Mouse (Mus musculus): ENCODE results near the gene Impg1. TPM values are rescaled to one million over a fixed set of nuclear protein-coding genes. Genes with fewer than 3 reads are reported as not detected.

Impg1 gene
- not detected in 2 replicates for polyA plus RNA-seq (2014; fragmentation: Nextera tagmentation; extraction: Ambion mirVana)

DNA sequence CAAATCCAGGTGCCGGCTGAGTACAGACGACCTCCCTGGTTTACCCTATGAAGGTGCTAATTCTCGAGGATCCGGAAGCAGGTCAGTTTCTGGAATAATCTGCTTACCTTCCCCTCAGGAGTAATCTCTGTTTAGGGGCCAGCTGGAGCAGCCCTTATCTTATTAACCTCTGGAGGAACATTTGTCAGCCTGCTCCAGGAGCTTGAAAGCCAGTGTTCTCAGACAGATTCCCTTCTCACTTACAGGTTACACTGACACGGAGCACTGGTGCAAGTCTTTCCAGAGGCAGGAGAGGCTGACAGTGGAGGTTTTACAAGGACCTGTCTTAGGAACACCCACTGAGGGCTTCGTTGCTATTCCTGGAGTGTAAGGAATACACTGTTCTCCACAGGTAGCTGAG lies at the start of gene Impg1:
Impg1 (minus strand) TSS at position 101 of the 400 bp plus-strand sequence.
- no peak for DNase-seq (ENCODE audit: low spot score)
- Histone ChIP-seq H3K4me3 (ENCODE audit: low read depth, low read length) (no peak within 1 kb of the TSS), H3K27ac (ENCODE audit: low read depth, low read length) (no peak within 1 kb of the TSS), H3K36me3 (ENCODE audit: control insufficient read depth, insufficient read depth, low read length) (no peaks in the 10 kb centered on the region), H3K9ac (ENCODE audit: low read depth, low read length) (no peak within 1 kb of the TSS), H3K9me3 (ENCODE audit: control insufficient read depth, low read length) (no peaks in the 10 kb centered on the region), H3K27me3 (replicated peaks; ENCODE audit: control insufficient read depth, insufficient read depth, low read length) (no peaks in the 10 kb centered on the region), H3K4me2 (no peak within 1 kb of the TSS), H3K4me1 (replicated peaks; ENCODE audit: control insufficient read depth, insufficient read depth, low read length) (no peaks in the 10 kb centered on the region)
- 42% methylated on average over 6 of the region's 6 CpGs for WGBS
- no peak for ATAC-seq (replicated peaks; ENCODE audit: low FRiP score)

DNA sequence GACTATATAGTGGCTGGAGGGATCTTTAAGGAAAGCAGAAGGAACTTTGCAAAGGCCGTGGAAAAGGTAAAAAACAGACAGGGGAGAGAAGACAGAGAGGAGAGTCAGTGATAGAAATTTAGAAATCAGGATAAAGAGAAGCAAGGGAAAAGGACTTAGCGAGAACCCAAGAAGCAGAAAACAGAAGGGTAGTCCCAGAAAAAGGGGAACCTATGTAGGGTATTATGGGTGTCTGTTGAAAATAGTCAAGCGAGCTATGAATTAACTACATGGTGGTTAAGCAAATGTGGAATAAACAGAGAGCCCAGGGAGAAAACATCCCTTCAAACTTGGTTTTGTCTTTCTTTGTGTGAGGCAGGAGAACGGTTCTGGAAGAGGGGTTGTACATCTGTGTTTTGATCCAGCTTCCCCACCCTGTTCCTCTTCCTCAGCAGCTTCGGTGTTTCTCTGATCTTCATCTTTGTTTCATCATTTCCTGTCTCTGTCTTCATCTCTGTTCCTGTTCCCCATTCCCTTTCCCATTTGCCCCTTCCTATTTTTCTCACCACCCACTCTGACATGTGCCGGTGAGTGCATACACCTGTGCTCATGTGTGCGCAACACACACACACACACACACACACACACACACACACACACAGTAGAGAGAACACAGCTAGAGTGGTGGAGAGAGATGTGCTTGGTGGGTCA lies 44.3 kb upstream of the Impg1 start:
- Histone ChIP-seq H3K27me3 (replicated peaks; ENCODE audit: control insufficient read depth, insufficient read depth, low read length) (no peaks in the 10 kb centered on the region), H3K4me1 (replicated peaks; ENCODE audit: control insufficient read depth, insufficient read depth, low read length) (no peaks in the 10 kb centered on the region), H3K27ac (ENCODE audit: low read depth, low read length) (no peak overlapping the region), H3K4me2 (no peak overlapping the region), H3K4me3 (ENCODE audit: low read depth, low read length) (no peak overlapping the region), H3K9ac (ENCODE audit: low read depth, low read length) (no peak overlapping the region), H3K36me3 (ENCODE audit: control insufficient read depth, insufficient read depth, low read length) (no peaks in the 10 kb centered on the region), H3K9me3 (ENCODE audit: control insufficient read depth, low read length) (no peaks in the 10 kb centered on the region)
- 70% methylated on average over 7 of the region's 7 CpGs for WGBS
- no peak for ATAC-seq (replicated peaks; ENCODE audit: low FRiP score)
- no peak for DNase-seq (ENCODE audit: low spot score)

DNA sequence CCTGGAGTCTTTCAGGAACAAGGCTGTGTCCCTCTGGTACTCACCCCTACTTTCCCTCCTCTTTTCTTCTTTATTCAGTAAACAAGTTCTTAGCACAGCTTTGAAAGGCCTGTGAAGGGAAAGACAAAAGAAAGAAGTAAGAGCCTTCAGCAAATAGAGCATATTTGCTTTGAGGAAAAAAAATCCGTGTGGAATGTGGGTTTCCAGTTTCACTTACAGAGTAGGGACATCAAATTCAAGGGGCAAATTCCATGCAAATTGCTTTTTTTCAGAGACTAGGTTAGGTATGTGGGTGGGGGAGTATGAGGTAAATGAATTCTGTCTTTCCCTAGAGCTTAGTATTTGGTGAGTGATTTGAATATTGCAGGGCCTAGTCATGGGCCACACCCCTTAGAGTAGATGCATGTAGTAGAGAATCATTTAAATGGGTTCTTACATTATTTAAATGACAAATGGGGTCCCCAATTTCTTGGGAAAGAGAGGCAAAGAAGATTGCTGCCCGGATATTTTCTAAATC lies 39.3 kb upstream of the Impg1 start:
- DNase-seq (ENCODE audit: low spot score) (no peak), ATAC-seq (replicated peaks; ENCODE audit: low FRiP score) (no peak)
- Histone ChIP-seq H3K9ac (ENCODE audit: low read depth, low read length) (no peak overlapping the region), H3K4me1 (replicated peaks; ENCODE audit: control insufficient read depth, insufficient read depth, low read length) (no peaks in the 10 kb centered on the region), H3K27me3 (replicated peaks; ENCODE audit: control insufficient read depth, insufficient read depth, low read length) (no peaks in the 10 kb centered on the region), H3K36me3 (ENCODE audit: control insufficient read depth, insufficient read depth, low read length) (no peaks in the 10 kb centered on the region), H3K4me2 (no peak overlapping the region), H3K9me3 (ENCODE audit: control insufficient read depth, low read length) (no peaks in the 10 kb centered on the region), H3K4me3 (ENCODE audit: low read depth, low read length) (no peak overlapping the region), H3K27ac (ENCODE audit: low read depth, low read length) (no peak overlapping the region)
- 40% methylated on average over 2 of the region's 2 CpGs for WGBS

DNA sequence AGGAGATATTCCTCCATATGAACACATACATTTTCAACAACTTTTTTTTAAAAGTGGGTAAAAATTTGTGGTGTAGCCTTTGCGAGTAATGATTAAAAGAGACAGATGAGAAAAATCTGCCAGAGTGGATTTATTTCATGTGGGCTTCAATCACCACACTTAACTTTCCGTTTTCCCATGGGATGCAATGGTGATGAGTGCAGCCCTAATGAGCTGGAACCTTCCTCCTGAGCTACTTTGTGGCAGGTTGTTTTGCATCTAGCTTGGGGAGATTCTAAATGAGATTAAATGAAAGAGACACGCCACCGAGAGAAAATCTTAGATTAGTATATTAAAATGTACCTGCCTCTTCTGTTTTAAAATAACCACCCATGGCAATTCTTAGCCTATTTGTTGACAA lies 26.3 kb upstream of the Impg1 start:
- Histone ChIP-seq H3K27ac (ENCODE audit: low read depth, low read length) (no peak overlapping the region), H3K36me3 (ENCODE audit: control insufficient read depth, insufficient read depth, low read length) (no peaks in the 10 kb centered on the region), H3K9me3 (ENCODE audit: control insufficient read depth, low read length) (no peaks in the 10 kb centered on the region), H3K27me3 (replicated peaks; ENCODE audit: control insufficient read depth, insufficient read depth, low read length) (no peaks in the 10 kb centered on the region), H3K4me3 (ENCODE audit: low read depth, low read length) (no peak overlapping the region), H3K9ac (ENCODE audit: low read depth, low read length) (no peak overlapping the region), H3K4me2 (no peak overlapping the region), H3K4me1 (replicated peaks; ENCODE audit: control insufficient read depth, insufficient read depth, low read length) (no peaks in the 10 kb centered on the region)
- WGBS = 79% methylated on average over 4 of the region's 4 CpGs
- ATAC-seq (replicated peaks; ENCODE audit: low FRiP score) (no peak), DNase-seq (ENCODE audit: low spot score) (no peak)

DNA sequence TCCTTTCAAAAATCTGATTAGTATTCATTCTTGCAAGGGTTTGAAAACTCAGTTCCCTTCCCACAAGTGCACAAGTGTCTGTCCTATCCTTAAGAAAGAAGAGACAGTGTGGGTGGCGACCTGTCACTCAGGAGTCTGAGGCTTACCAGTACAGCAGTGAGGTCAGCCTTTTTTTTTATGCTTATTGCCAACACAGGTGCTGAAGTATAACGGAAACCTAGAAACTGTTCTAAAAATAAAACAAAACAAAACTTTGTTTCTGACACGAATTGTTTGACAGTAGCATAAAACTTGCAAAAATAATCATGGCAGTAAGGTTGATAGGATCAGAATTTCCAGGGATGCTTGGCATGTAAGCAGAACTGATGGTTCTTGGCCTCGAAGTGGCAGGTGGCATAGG lies 4.9 kb downstream of the Impg1 start:
- H3K36me3 ChIP-seq (ENCODE audit: control insufficient read depth, insufficient read depth, low read length) = no peaks in the 10 kb centered on the region
- H3K9ac ChIP-seq (ENCODE audit: low read depth, low read length) = no peak overlapping the region
- H3K4me2 ChIP-seq = no peak overlapping the region
- H3K4me3 ChIP-seq (ENCODE audit: low read depth, low read length) = no peak overlapping the region
- WGBS = 60% methylated on average over 4 of the region's 4 CpGs
- H3K27me3 ChIP-seq (replicated peaks; ENCODE audit: control insufficient read depth, insufficient read depth, low read length) = no peaks in the 10 kb centered on the region
- DNase-seq (ENCODE audit: low spot score) = no peak
- ATAC-seq (replicated peaks; ENCODE audit: low FRiP score) = no peak
- H3K9me3 ChIP-seq (ENCODE audit: control insufficient read depth, low read length) = no peaks in the 10 kb centered on the region
- no peaks in the 10 kb centered on the region for H3K4me1 ChIP-seq (replicated peaks; ENCODE audit: control insufficient read depth, insufficient read depth, low read length)
- H3K27ac ChIP-seq (ENCODE audit: low read depth, low read length) = no peak overlapping the region

DNA sequence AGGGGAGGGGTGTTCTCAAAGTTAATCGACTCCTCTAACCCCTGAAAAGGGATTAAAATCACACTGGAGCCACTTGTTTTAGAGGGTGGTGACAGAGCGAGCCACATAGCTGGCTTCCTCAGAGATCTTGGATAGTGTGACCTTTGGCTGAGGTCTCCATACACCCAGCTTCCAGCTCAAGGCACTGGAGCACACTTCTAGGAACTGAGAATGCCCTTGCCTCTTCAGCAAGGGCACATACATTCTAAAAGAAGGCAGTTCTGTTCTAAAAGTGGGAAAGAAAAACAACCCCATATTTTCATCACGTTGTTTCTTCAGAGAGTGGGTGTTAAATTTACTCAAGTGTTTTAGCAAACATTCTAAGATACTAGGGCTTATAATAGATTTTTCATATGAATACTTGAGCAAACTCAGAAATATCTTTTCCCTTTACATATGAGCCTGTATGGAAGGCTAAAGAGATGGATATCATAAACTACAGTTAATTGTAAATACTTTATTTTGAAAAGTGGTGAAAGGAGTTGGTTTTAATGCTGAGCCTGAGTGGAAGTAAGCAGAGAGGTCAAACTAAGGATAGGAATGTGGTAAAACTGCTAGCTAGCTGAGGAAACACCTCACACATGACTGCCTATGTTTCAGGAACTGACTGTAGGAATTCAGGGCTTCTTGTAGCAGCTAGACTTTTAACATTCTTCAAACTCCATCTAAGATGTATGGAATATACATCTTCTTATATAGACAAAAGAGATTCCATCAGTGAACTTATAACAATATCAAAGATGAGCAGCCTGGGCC lies 14.6 kb downstream of the Impg1 start:
- no peaks in the 10 kb centered on the region for H3K27me3 ChIP-seq (replicated peaks; ENCODE audit: control insufficient read depth, insufficient read depth, low read length)
- DNase-seq (ENCODE audit: low spot score) = no peak
- no peak overlapping the region for H3K4me3 ChIP-seq (ENCODE audit: low read depth, low read length)
- H3K27ac ChIP-seq (ENCODE audit: low read depth, low read length) = no peak overlapping the region
- H3K9ac ChIP-seq (ENCODE audit: low read depth, low read length) = no peak overlapping the region
- H3K4me2 ChIP-seq = no peak overlapping the region
- 54% methylated on average over 3 of the region's 3 CpGs for WGBS
- no peaks in the 10 kb centered on the region for H3K4me1 ChIP-seq (replicated peaks; ENCODE audit: control insufficient read depth, insufficient read depth, low read length)
- H3K36me3 ChIP-seq (ENCODE audit: control insufficient read depth, insufficient read depth, low read length) = no peaks in the 10 kb centered on the region
- ATAC-seq (replicated peaks; ENCODE audit: low FRiP score) = no peak
- H3K9me3 ChIP-seq (ENCODE audit: control insufficient read depth, low read length) = no peaks in the 10 kb centered on the region

DNA sequence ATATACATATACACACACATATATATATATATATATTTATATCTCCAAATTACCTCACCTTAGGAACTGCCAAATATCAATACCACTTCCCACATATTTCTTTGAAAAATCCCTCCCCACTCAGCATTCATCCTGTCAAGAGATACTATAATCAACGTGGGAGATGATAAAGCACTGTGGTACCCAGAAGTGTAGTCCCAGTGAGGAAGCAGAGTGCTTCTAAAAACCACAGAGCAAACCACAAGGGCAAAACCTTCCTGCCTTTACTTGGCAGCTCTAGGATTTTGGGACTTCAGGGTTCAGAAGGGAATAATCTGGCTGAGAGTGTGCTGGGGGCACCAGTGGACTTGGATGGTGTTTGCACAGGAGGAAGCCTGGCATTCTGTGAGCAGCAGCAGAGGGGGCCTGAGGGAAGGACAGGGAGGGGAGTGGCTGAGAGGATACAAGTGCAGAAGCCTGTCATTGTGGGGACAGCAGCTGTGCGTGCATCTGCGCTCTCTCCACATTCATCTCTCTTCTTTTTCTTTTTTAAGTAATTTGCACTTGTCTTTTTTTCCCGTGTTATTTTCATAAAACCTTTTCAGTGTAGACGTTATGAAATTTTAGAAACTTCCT lies 24.1 kb downstream of the Impg1 start:
- Histone ChIP-seq H3K36me3 (ENCODE audit: control insufficient read depth, insufficient read depth, low read length) (no peaks in the 10 kb centered on the region), H3K9me3 (ENCODE audit: control insufficient read depth, low read length) (no peaks in the 10 kb centered on the region), H3K4me1 (replicated peaks; ENCODE audit: control insufficient read depth, insufficient read depth, low read length) (no peaks in the 10 kb centered on the region), H3K9ac (ENCODE audit: low read depth, low read length) (no peak overlapping the region), H3K4me2 (no peak overlapping the region), H3K27me3 (replicated peaks; ENCODE audit: control insufficient read depth, insufficient read depth, low read length) (no peaks in the 10 kb centered on the region), H3K4me3 (ENCODE audit: low read depth, low read length) (no peak overlapping the region), H3K27ac (ENCODE audit: low read depth, low read length) (no peak overlapping the region)
- ATAC-seq (replicated peaks; ENCODE audit: low FRiP score) = no peak
- DNase-seq (ENCODE audit: low spot score) = no peak
- WGBS = 49% methylated on average over 5 of the region's 5 CpGs

DNA sequence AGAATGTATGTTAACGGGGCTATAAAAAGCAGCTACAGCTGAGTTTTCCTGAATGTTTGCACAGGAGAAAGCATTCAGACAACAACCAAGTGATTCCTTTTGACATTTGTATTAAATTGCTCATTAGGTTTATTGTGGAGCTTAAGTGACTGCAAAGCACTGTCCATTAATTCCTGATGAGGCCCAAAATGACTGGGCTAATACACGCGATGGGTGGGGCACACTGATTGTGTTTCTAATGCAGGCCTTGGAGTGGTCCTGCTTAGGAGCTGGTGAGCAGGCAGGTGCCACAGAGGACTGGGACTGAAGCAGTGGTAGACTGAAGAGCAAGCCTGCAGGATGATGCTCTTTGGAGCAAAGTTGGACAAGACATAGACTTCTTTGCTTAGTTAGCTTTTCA lies 73.9 kb downstream of the Impg1 start:
- Histone ChIP-seq H3K4me3 (ENCODE audit: low read depth, low read length) (no peak overlapping the region), H3K27ac (ENCODE audit: low read depth, low read length) (no peak overlapping the region), H3K9ac (ENCODE audit: low read depth, low read length) (no peak overlapping the region), H3K36me3 (ENCODE audit: control insufficient read depth, insufficient read depth, low read length) (no peaks in the 10 kb centered on the region), H3K27me3 (replicated peaks; ENCODE audit: control insufficient read depth, insufficient read depth, low read length) (no peaks in the 10 kb centered on the region), H3K4me1 (replicated peaks; ENCODE audit: control insufficient read depth, insufficient read depth, low read length) (no peaks in the 10 kb centered on the region), H3K9me3 (ENCODE audit: control insufficient read depth, low read length) (no peaks in the 10 kb centered on the region), H3K4me2 (no peak overlapping the region)
- ATAC-seq (replicated peaks; ENCODE audit: low FRiP score) (no peak), DNase-seq (ENCODE audit: low spot score) (no peak)
- 83% methylated on average over 3 of the region's 3 CpGs for WGBS
